Mouse (Mus musculus) megakaryocyte-erythroid progenitor cell, adult 5-6 weeks (primary cell): ENCODE data around the gene Accs. TPM values are rescaled to one million over a fixed set of nuclear protein-coding genes. Genes with fewer than 3 reads are reported as not detected.

Experiments used
- ATAC-seq: replicated peaks from 2 replicates; pipeline ENCODE4 v1.8.0; 2016; ENCODE audit warnings: mild to moderate bottlenecking, inconsistent platforms; ENCODE audit not compliant: severe bottlenecking, poor library complexity, low FRiP score, low TSS enrichment
- total RNA-seq, 2 experiments: library from RNA; stranded (forward) in 1 of 2; stranded (reverse) in 1 of 2; fragments of 200-1000, 215-1000 nt in 1 of 2; fragments of >200 nt in 1 of 2; fragmentation: Nextera tagmentation in 1 of 2; gene quantifications; 2 replicates each; pipeline ENCODE4 v1.2.3; 2014 to 2017

Accs gene
- total RNA-seq, 2 experiments from 2014 or later: 2.6 to 5.3 TPM

GRCm38 (mm10) chr2:93805066-93805465 lies 44.7 kb downstream of the Accs start:
- peak; percentile 78 for ATAC-seq

- no peak for ATAC-seq
Observed at GRCm38 (mm10) chr2:93802947-93803346, 46.8 kb downstream of the Accs start.

GRCm38 (mm10) chr2:93801097-93801496 lies 48.6 kb downstream of the Accs start:
- no peak for ATAC-seq

- no peak for ATAC-seq
Observed at GRCm38 (mm10) chr2:93797162-93797795, 52.5 kb downstream of the Accs start.

DNA sequence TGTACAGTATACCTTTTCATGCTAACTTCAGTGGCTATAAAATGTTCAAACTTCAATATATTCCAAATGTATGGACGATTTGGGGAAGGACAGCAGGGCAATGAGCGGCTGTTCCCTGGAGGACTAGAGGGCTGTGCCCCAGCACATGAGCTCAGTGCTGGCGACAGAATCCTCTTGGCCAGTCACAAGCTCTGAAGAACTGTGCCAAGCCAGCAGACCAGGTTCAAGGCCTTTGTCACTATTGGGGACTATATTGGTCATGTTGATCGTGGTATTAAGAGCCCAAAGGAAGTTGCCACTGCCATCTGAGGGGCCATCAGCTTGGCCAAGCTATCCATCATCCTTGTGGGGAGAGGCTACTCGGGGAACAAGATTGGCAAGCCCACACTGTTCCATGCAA lies 55.4 kb downstream of the Accs start:
- no peak for ATAC-seq

DNA sequence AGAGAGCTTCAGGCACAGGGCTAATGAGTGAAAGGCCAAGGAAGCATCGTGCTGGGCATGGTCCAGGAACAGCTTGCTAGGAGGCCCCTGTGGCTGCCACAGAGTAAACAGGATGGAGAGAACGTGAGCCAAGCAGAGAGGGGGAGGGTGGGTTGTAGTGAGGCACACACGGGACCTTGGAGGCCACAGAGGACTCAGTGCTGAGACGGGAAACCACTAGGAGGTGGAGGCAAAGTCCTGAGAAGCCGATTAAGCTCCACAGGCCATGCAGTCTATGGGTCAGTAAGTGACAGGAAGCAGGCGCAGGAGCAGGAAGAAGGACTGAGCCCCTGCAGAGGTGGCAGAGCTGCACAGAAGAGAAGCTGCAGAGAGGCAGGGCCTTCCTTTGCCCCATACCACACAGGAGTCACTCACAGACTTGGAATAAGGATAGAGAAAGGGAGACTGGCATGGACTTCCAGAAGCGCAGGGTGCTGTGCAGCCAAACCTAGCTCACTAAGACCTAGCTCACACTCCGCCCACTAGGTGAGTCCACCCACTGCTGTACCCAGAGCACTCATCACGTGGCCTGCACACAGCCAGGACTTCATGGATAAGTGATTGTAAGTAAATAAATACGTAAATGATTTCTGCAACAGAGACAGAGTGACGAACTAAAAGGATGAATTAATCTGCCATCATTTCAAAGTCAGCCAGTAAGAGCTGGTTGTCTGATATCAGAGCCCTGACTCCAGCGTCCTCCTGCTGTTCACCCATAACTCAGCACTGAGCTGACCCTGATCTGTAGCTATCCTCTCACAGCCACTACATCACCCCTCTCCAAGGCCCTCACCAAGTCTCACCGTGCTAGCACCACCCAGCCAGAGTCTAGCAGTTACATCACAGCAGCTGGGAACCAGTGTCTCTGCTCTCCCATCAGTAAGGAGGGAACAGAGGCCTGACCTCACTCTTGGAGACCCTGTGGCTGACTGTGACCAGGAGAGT lies 57.9 kb downstream of the Accs start:
- no peak for ATAC-seq

DNA sequence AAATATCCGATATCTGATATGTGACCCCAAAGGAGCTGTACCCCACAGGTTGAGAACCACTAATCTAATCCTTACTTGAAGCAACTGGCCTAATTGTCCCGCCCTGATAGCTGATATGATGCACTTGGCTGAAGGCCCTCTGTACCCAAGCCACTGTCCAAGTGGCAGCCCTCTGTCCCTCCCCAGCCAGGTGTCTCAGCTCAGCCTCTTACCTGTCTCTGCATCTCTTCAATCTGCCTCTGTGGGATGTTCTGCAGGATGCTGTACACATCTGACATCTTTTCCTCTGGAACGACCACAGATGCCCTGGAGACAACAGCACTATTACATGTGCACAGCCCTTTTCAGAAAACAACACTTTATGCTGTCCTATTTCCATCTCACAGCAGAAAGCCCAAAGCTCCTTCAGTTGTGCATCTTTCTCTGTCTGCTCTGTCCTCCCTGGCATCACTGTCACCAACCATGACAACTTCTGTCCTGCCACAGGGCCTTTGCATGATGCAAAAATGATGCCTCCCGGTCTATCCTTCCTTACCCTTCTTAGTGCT lies 58.9 kb downstream of the Accs start:
- ATAC-seq: no peak

GRCm38 (mm10) chr2:93788557-93788956 lies 61.2 kb downstream of the Accs start:
- ATAC-seq: no peak

GRCm38 (mm10) chr2:93786175-93786574 lies 63.6 kb downstream of the Accs start:
- ATAC-seq: 0 out of 2 replicates have a peak, but pooled peaks have one; percentile 48

GRCm38 (mm10) chr2:93785432-93785798 lies 64.3 kb downstream of the Accs start:
- ATAC-seq: no peak

GRCm38 (mm10) chr2:93784721-93785431 lies 64.9 kb downstream of the Accs start:
- ATAC-seq: no peak

DNA sequence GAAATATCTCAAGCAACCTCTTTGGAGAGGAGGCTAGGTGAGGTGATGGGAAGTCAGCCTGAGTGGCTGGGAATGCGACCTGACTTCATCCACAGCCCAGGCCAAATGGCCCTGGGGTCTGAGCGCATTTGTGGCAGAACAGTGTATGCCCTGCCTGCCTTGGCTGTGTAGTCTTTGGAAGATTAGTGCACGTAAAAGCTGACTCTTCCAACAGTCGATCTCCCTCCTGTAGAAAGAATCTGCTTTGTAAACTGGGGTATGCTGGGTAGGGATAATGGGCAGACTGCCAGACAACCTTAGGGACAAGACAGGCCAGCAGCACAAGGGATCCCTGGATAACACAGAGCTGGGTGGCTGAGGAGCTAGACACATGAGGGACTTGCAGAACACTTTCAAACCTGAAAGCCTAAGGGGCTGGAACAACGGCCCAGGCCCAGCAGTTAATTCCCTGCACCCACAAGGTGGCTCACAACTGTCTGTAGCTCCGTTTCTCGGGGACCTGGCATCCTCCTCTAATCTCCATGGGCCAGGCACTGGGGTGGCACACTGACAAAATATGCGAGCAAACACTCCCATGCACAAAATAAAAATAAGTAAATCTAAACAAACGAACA lies 65.7 kb downstream of the Accs start:
- ATAC-seq: no peak

Other genes starting within 250 kb of the Accs start
- gene Alx4, start 207.6 kb downstream of the Accs start, total RNA-seq (2014; fragmentation: Nextera tagmentation): not detected in 2 replicates
- not detected in 2 replicates for gene Alx4, start 207.6 kb downstream of the Accs start, total RNA-seq (2017)
- gene Ext2, start 27.4 kb downstream of the Accs start, total RNA-seq (2014; fragmentation: Nextera tagmentation): 49.9 and 50.8 TPM in 2 replicates
- 28.5 and 42.0 TPM in 2 replicates for gene Ext2, start 27.4 kb downstream of the Accs start, total RNA-seq (2017)
- gene Accsl, start 19.2 kb upstream of the Accs start, total RNA-seq (2014; fragmentation: Nextera tagmentation): not detected in 2 replicates
- gene Accsl, start 19.2 kb upstream of the Accs start, total RNA-seq (2017): not detected in 2 replicates
- gene Gm13889, start 107.3 kb upstream of the Accs start, total RNA-seq (2014; fragmentation: Nextera tagmentation): not detected in 2 replicates
- gene Gm13889, start 107.3 kb upstream of the Accs start, total RNA-seq (2017): not detected in 2 replicates
- gene Gm27027, start 146.4 kb upstream of the Accs start, total RNA-seq (2014; fragmentation: Nextera tagmentation): not detected in 2 replicates
- gene Gm27027, start 146.4 kb upstream of the Accs start, total RNA-seq (2017): not detected in 2 replicates
- 86.0 and 122 TPM in 2 replicates for gene Alkbh3, start 160.9 kb upstream of the Accs start, total RNA-seq (2014; fragmentation: Nextera tagmentation)
- gene Alkbh3, start 160.9 kb upstream of the Accs start, total RNA-seq (2017): 31.9 and 36.9 TPM in 2 replicates